Mouse (Mus musculus) forebrain, postnatal 0 days (tissue): ENCODE data around the gene Rom1. TPM values are rescaled to one million over a fixed set of nuclear protein-coding genes. Genes with fewer than 3 reads are reported as not detected.
A peak's percentile ranks its signal among the peaks of the same experiment; 100 is the strongest.
"Not testable (repeated sequence)": the region's sequence is repeated elsewhere in the genome, so short reads cannot be mapped to it uniquely, and the experiment has no call there.

Source experiments
- ATAC-seq: fragments of 200-750 bp; cut with Nextera tagmentation; 2 replicates; pipeline ENCODE4 v1.8.0; 2017; ENCODE audit warnings: mild to moderate bottlenecking, moderate library complexity
- DNase-seq: peaks from one replicate; pipeline ENCODE4 v3.0.0-alpha.2; 2015
- H3K27ac ChIP-seq: fragments of 300-500 bp; sonication (generic); 2 replicates; pipeline ENCODE4 v1.5.1; 2014; ENCODE audit warnings: low read depth, mild to moderate bottlenecking, antibody characterized with exemption, low read length, moderate library complexity, mixed read lengths
- H3K27me3 ChIP-seq: fragments of 300-500 bp; sonication (generic); 2 replicates; pipeline ENCODE4 v1.6.1; 2014; ENCODE audit warnings: mild to moderate bottlenecking, low read length, mixed read lengths; ENCODE audit not compliant: insufficient read depth
- H3K36me3 ChIP-seq: fragments of 300-500 bp; sonication (generic); 2 replicates; pipeline ENCODE4 v1.6.1; 2014; ENCODE audit warnings: mild to moderate bottlenecking, moderate library complexity; ENCODE audit not compliant: insufficient read depth
- H3K4me1 ChIP-seq: fragments of 300-500 bp; sonication (generic); 2 replicates; pipeline ENCODE4 v1.6.1; 2014; ENCODE audit warnings: antibody characterized with exemption; ENCODE audit not compliant: insufficient read depth
- H3K4me2 ChIP-seq: fragments of 300-500 bp; sonication (generic); 2 replicates; pipeline ENCODE4 v1.6.1; 2014; ENCODE audit warnings: low read depth, mild to moderate bottlenecking, moderate library complexity
- H3K4me3 ChIP-seq: fragments of 300-500 bp; sonication (generic); 2 replicates; pipeline ENCODE4 v1.5.1; 2014; ENCODE audit warnings: low read depth, low read length, mixed read lengths
- H3K9ac ChIP-seq: fragments of 300-500 bp; sonication (generic); 2 replicates; pipeline ENCODE4 v1.6.1; 2014; ENCODE audit warnings: mild to moderate bottlenecking
- H3K9me3 ChIP-seq: fragments of 300-500 bp; sonication (generic); 2 replicates; pipeline ENCODE4 v1.6.1; 2016; ENCODE audit warnings: low read length
- CTCF ChIP-seq: sonication (generic); IDR thresholded peaks from 2 replicates; pipeline ENCODE4 v1.5.1; 2016; ENCODE audit warnings: antibody characterized with exemption, control low read depth, low read depth
- WGBS: fragments of 180-500 bp; shearing (Covaris S2); extraction: QIAGEN DNeasy Blood & Tissue Kit; methylation state at CpG from one replicate; pipeline ENCODE4 v1.1.7; 2014; 5-methylcytosine and 5-hydroxymethylcytosine counted together
- polyA plus RNA-seq: library from polyadenylated mRNA; unstranded; fragments of >200 nt; fragmentation: Nextera tagmentation; extraction: Ambion mirVana; gene quantifications from 2 replicates; pipeline ENCODE4 v1.2.1, GENCODE M21; 2015
- total RNA-seq: library from RNA; depleted of rRNA; stranded (reverse); fragments of >200 nt; gene quantifications from 2 replicates; pipeline ENCODE4 v1.2.3, GENCODE M21; 2014; rRNA removed

Rom1 gene
- 2.3 and 3.5 TPM in 2 replicates for total RNA-seq
- polyA plus RNA-seq, result 2.4 and 3.3 TPM in 2 replicates

- Histone ChIP-seq H3K27me3 (no peaks in the 10 kb centered on the region), H3K4me1 (peaks cover 4% of the 10 kb centered on the region; the same call in 1 of the 2 replicates), H3K9ac (peak within 1 kb of the TSS; percentile 57), H3K9me3 (no peaks in the 10 kb centered on the region), H3K4me2 (peak within 1 kb of the TSS; percentile 61), H3K36me3 (peaks cover 16% of the 10 kb centered on the region; the same call in 1 of the 2 replicates), H3K4me3 (peak within 1 kb of the TSS; percentile 44), H3K27ac (peak within 1 kb of the TSS; percentile 35; the same call in 1 of the 2 replicates)
- DNase-seq (peak; percentile 49), ATAC-seq (peak; percentile 65)
- peak; percentile 55 for TF ChIP-seq CTCF
- 3% methylated on average over 70 of the region's 74 CpGs for WGBS
These were observed at the start of gene Rom1, which contains the start of gene Eml3 for GRCm38 (mm10) chr19:8929224-8930088. Gene Rom1, minus strand, starts transcription at chr19:8929356. Gene Eml3, plus strand, starts transcription at chr19:8929552.

GRCm38 (mm10) chr19:8976535-8976934 is 47.4 kb upstream of the Rom1 start:
- TF ChIP-seq CTCF, result peak; percentile 74
- Histone ChIP-seq H3K27me3 (no peaks in the 10 kb centered on the region), H3K4me3 (no peak overlapping the region), H3K36me3 (peaks cover 74% of the 10 kb centered on the region), H3K4me2 (no peak overlapping the region), H3K4me1 (no peaks in the 10 kb centered on the region), H3K9ac (no peak overlapping the region), H3K27ac (no peak overlapping the region), H3K9me3 (no peaks in the 10 kb centered on the region)
- WGBS, result 47% methylated on average over 3 of the region's 3 CpGs
- peak; percentile 61 for DNase-seq
- peak; percentile 59; the same call in 1 of the 2 replicates for ATAC-seq

- ATAC-seq (no peak), DNase-seq (no peak)
- peaks cover 82% of the 10 kb centered on the region for H3K36me3 ChIP-seq
- TF ChIP-seq CTCF, result no peak
- H3K9me3 ChIP-seq, result no peaks in the 10 kb centered on the region
- no peak overlapping the region for H3K27ac ChIP-seq
- no peak overlapping the region for H3K4me2 ChIP-seq
- H3K4me3 ChIP-seq, result no peak overlapping the region
- no peak overlapping the region for H3K9ac ChIP-seq
- WGBS, result 94% methylated on average over 2 of the region's 2 CpGs
- H3K4me1 ChIP-seq, result no peaks in the 10 kb centered on the region
- H3K27me3 ChIP-seq, result no peaks in the 10 kb centered on the region
These were observed 46.3 kb upstream of the Rom1 start for GRCm38 (mm10) chr19:8975491-8975890.

- DNase-seq (no peak), ATAC-seq (no peak)
- H3K27me3 ChIP-seq, result no peaks in the 10 kb centered on the region
- H3K36me3 ChIP-seq, result peaks cover 82% of the 10 kb centered on the region
- H3K9ac ChIP-seq, result no peak overlapping the region
- no peak overlapping the region for H3K4me2 ChIP-seq
- no peaks in the 10 kb centered on the region for H3K9me3 ChIP-seq
- TF ChIP-seq CTCF, result no peak
- H3K4me1 ChIP-seq, result no peaks in the 10 kb centered on the region
- 86% methylated on average over 1 of the region's 1 CpGs for WGBS
- no peak overlapping the region for H3K4me3 ChIP-seq
- H3K27ac ChIP-seq, result no peak overlapping the region
These were observed 45.5 kb upstream of the Rom1 start for GRCm38 (mm10) chr19:8974638-8975037.

- H3K4me2 ChIP-seq, result not testable (repeated sequence)
- WGBS, result 92% methylated on average over 8 of the region's 8 CpGs
These were observed 43.3 kb upstream of the Rom1 start for GRCm38 (mm10) chr19:8972491-8972890.

GRCm38 (mm10) chr19:8967893-8968292 is 38.7 kb upstream of the Rom1 start:
- no peak for TF ChIP-seq CTCF
- ATAC-seq, result no peak
- H3K4me2 ChIP-seq, result peak overlapping the region; percentile 75
- peak overlapping the region; percentile 79 for H3K27ac ChIP-seq
- no peaks in the 10 kb centered on the region; the same call in 1 of the 2 replicates for H3K4me1 ChIP-seq
- DNase-seq, result no peak
- peaks cover 69% of the 10 kb centered on the region for H3K36me3 ChIP-seq
- no peaks in the 10 kb centered on the region for H3K9me3 ChIP-seq
- WGBS, result 16% methylated on average over 9 of the region's 9 CpGs
- peak overlapping the region; percentile 80 for H3K4me3 ChIP-seq
- no peaks in the 10 kb centered on the region for H3K27me3 ChIP-seq
- H3K9ac ChIP-seq, result peak overlapping the region; percentile 75

More at GRCm38 (mm10) chr19:8972491-8972890, 43.3 kb upstream of the Rom1 start:
- not testable (repeated sequence) for H3K9me3 ChIP-seq, DNase-seq, H3K27ac ChIP-seq, H3K27me3 ChIP-seq, ATAC-seq, H3K9ac ChIP-seq, H3K4me1 ChIP-seq, H3K4me3 ChIP-seq
- peaks cover 67% of the 10 kb centered on the region for H3K36me3 ChIP-seq

- no peak for DNase-seq
- WGBS, result 0% methylated on average over 8 of the region's 8 CpGs
- H3K36me3 ChIP-seq, result peaks cover 69% of the 10 kb centered on the region
These were observed 38.2 kb upstream of the Rom1 start for GRCm38 (mm10) chr19:8967373-8967743.

More at GRCm38 (mm10) chr19:8967373-8967743, 38.2 kb upstream of the Rom1 start:
- Histone ChIP-seq H3K27me3 (no peaks in the 10 kb centered on the region), H3K4me1 (no peaks in the 10 kb centered on the region; the same call in 1 of the 2 replicates), H3K27ac (peak overlapping the region; percentile 79), H3K4me3 (peak overlapping the region; percentile 80), H3K4me2 (peak overlapping the region; percentile 75), H3K9me3 (no peaks in the 10 kb centered on the region), H3K9ac (peak overlapping the region; percentile 75)
- TF ChIP-seq CTCF, result no peak
- ATAC-seq, result no peak
